Mouse (Mus musculus) erythroblast, embryonic 14.5 days (primary cell): ENCODE measurements around the gene Gm10772.
"Not testable (repeated sequence)": the region's sequence is repeated elsewhere in the genome, so short reads cannot be mapped to it uniquely, and the experiment has no call there.

Source experiments
- GATA1 ChIP-seq: IDR thresholded peaks from 2 replicates; pipeline ENCODE4 v1.6.1; 2012; ENCODE audit warnings: low read length, inconsistent platforms, mixed read lengths
- TAL1 ChIP-seq: IDR thresholded peaks from 3 replicates; pipeline ENCODE4 v1.6.1; 2012; ENCODE audit warnings: low read length, inconsistent platforms, mixed read lengths

DNA sequence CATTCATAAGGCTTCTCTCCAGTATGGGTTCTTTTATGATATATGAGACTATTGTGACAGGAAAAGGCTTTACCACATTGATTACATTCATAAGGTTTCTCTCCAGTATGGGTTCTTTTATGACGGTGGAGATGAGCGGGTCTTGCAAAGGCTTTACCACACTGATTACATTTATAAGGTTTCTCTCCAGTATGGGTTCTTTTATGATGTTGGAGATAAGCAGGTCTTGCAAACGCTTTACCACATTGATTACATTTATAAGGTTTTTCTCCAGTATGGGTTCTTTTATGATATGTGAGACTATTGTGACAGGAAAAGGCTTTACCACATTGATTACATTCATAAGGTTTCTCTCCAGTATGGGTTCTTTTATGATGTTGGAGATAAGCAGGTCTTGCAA, at the start of gene Gm10772:
- TF ChIP-seq TAL1, GATA1: not testable (repeated sequence)
